Mouse (Mus musculus) olfactory bulb, adult 2 months (tissue): ENCODE results near the gene Fbn1.

Experiments used
- CTCF ChIP-seq: fragments of 200-500 bp; IDR thresholded peaks from 2 replicates; pipeline ENCODE4 v1.5.1; 2012; ENCODE audit warnings: low read depth, mild to moderate bottlenecking, low read length, moderate library complexity; ENCODE audit not compliant: insufficient read depth
- POLR2A ChIP-seq: fragments of 200-500 bp; IDR thresholded peaks from 2 replicates; pipeline ENCODE4 v1.6.1; 2012; ENCODE audit warnings: mild to moderate bottlenecking, low read depth, low read length, moderate library complexity; ENCODE audit not compliant: insufficient read depth

DNA sequence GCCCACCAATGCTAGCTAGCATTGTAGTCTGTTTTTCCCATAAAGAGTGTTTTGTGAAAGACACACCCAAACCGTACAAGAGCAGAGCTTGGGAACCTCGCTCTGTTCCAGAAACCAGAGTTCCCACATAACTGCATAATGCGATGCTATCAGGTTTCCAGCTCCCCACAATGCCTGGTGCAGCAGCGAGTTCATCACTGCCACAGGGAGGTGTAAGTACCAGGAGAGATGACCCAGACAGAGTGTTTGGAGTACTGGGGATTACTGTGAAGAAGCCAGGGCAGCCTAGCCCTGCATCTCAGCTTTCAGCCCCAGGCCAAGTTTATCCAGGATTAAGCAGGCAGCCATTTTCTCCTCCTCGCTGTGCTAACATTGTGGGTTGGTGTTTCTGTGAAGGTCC lies 232.2 kb downstream of the Fbn1 start:
- TF ChIP-seq POLR2A (no peak), CTCF (no peak)
